Mouse (Mus musculus) heart, postnatal 0 days (tissue): ENCODE data around the gene Zwilch.

Experiments used
- CTCF ChIP-seq: IDR thresholded peaks from 2 replicates; pipeline ENCODE4 v1.5.1; 2016; ENCODE audit warnings: antibody characterized with exemption, control low read depth, low read depth
- EP300 ChIP-seq: IDR thresholded peaks from 2 replicates; pipeline ENCODE4 v1.6.1; 2016; ENCODE audit warnings: antibody characterized with exemption, low read depth

- TF ChIP-seq CTCF (no peak), EP300 (no peak)
Observed at GRCm38 (mm10) chr9:64160471-64160870, 12.4 kb downstream of the Zwilch start.
